Mouse (Mus musculus): Measurements from ENCODE around the gene Fgf11.

Gene Fgf11

DNA sequence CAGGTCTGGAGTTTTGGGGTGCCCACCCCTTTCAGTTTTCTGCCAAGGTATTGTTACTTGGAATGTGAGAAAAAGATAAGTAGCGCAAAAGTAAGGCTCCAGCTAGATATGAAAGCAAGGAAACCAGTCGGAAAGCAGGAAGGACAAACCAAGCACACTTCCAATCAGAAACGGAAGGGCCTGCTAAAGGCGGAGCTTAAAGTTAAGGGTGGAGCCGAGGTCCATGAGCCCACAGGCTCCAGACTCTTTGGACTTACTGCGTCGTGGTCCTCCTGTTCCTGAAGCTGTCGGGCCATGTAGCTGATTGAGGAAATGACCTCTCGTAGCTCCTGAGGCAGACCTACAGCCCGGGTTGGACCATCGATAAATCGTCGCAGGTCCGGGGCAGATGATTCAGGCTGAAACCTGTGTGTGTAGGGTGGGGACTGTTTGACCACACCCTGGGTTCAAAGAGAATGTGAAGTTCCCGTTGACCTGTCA is 16.8 kb downstream of the Fgf11 start:
- DNase-seq (ENCODE audit: low spot score in 2 of 2), result peak in 1 of 2 experiments; percentile 60

GRCm38 (mm10) chr11:69781828-69782227 is 19.8 kb downstream of the Fgf11 start:
- no peak for DNase-seq (ENCODE audit: low spot score in 2 of 2)

DNA sequence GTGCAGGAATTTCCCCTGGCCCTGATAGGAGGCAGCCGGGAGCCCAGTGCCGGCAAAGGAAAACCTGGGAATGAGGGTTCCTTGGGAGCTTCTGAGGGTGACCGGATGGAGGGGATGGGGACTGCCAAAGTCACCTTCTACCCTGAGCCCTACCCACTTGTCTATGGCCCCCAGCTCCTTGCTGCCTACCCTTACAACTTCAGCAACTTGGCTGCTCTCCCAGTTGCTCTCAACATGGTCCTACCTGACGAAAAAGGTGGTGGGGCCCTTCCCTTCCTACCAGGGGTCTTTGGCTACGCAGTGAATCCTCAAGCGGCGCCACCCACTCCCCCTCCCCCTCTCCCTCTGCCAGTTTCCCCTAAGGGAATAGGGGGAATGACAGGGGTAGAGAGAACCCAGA is 22.7 kb downstream of the Fgf11 start:
- no peak for DNase-seq (ENCODE audit: low spot score in 2 of 2)

DNA sequence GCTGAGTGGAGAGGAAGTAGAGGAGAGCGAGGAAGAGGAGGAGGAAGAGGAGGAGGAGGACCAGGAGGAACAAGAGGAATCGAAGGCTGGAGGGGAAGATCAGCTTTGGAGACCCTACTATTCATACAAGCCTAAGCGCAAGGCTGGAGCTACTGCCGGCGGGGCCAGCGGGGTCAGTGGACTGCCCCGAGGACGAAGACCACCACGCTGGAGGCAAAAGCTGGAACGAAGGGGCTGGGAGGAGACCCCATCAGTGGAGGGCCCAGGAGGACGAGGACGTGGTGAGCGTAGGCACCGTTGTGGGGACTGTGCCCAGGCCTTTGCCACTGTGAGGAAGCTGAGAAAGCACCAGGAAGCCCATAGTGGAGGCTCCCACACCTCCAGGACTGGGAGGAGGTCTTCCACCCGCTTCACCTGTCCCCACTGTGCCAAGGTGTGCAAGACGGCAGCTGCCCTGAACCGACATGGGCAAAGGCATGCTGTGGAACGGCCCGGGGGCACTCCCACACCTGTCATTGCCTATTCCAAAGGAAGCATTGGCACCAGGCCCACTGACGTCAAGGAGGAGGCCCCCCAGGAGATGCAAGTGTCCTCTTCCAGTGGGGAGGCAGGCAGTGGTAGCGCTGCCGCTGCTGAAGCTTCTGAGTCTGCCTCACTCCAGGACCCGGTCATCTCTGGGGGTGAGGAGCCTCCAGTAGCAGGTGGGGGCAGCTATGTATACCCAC is 23.2 kb downstream of the Fgf11 start:
- peak in 1 of 2 experiments; percentile 62 for DNase-seq (ENCODE audit: low spot score in 2 of 2)

- peak in 1 of 2 experiments; percentile 64 for DNase-seq (ENCODE audit: low spot score in 2 of 2)
Measured at GRCm38 (mm10) chr11:69777504-69778257, 24.0 kb downstream of the Fgf11 start.

GRCm38 (mm10) chr11:69776488-69776887 is 25.2 kb downstream of the Fgf11 start:
- peak in 1 of 2 experiments; percentile 62 for DNase-seq (ENCODE audit: low spot score in 2 of 2)

- DNase-seq (ENCODE audit: low spot score in 2 of 2), result no peak
Measured at GRCm38 (mm10) chr11:69775716-69776115, 25.9 kb downstream of the Fgf11 start.

GRCm38 (mm10) chr11:69774961-69775360 is 26.7 kb downstream of the Fgf11 start:
- no peak for DNase-seq (ENCODE audit: low spot score in 2 of 2)

- no peak for DNase-seq (ENCODE audit: low spot score in 2 of 2)
Measured at GRCm38 (mm10) chr11:69767625-69767909, 34.1 kb downstream of the Fgf11 start.

DNA sequence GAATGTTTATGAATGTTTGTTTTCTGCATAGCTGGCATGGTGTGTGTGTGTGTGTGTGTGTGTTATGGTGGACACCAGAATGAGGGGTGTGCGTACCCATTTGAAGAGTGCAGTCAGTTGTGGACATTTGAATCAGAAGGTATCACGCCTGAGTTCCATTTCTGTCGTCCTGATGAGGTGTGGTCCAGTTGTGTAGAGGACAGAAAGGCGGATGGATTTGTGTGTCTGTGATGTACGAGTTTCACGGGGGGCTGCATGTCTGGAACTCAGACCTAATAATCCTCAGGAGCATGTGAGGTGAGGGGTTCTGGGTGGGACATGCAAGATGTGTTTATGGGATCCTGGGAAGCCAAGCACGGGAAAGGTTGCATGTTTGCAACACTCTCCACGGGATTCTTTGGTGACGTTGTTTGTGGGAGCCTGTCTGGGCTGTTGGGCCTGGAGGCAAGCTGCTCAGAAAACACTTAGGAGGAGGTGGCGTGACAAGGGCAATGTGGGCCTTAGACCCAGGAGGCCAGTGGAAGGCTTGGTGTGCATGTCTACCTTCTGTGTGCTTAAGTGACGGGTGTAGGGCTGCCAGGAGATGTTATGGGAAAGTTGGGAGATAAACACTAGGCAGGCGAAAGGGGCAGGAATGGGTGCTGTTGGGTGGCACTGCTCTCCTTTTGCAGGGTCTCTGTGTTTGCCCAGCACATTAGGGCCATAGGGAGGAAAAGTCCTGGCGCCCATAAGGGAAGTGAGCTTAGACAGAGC is 34.6 kb downstream of the Fgf11 start:
- DNase-seq (ENCODE audit: low spot score in 2 of 2), result no peak

DNA sequence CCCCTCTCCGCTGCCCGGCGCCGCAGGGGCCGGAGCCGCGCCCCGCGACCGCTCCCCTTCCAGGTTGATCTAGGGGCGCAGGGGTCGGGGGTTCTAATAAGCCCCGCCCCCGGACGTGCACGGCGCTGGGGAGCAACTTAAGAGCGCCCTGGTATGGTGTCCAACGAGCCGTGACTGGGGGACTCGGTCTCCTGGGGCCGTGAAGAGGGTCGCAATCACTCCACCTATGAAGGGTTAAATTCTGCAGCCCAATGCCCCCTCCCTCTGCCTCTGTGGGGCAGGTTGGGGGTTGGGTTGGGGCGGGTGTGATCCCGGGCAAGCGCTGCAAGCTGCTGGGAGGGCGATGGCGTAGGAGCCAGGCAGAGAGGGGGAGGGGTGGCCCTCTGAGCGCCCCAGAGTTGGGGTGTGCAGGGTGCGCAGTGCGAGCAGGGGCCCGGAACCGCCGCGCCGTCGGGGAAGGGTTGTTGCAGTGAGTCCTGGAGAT is 35.5 kb downstream of the Fgf11 start:
- peak; percentile 70 to 85 for DNase-seq (ENCODE audit: low spot score in 2 of 2)

DNA sequence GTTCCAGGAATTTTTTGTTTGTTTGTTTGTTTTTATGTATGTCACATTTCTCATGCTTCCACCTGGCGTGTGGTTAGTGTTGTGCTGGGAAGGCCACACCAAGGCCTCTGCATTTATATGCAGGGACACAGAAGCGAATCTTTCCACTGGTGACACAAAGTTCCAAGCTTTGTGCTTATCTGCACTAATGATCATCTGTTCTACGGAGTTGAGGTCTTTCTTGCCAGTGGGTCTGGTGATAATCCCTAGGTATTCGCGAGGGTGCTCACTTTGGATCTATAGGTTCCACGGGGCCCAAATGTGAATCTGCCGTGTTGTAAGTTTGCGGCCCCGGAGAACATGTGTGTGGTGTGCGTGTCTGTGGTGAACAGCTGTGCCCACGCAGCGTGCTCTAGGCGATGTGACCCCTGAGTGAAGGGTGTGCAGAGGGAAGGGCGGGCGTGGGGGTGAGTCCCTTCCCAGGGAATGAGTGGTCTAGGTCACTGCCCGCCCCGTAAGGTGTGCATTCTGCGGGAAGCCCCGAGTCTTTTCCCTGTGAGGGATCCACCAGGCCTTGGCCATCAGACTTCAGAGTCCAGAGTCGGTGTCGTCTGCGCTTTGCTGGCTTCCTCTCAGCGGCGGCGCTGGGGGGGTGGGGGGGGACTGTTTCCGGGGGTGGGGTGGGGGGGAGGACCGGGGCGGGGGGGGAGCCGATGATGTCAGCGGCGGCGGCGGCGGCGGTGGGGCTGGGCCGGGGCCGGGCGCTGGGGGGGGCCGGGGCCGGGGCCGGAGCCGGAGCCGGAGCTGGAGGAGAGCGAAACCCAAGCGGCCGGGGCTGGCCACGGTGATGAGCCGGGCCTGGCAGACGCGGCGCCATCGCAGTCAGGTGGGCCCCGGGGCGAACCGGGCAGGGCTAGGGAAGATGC is 36.2 kb downstream of the Fgf11 start, which contains the start of gene Zbtb4:
Gene Zbtb4 (plus strand): TSS at position 692 of the 905 bp plus-strand sequence.
- peak; percentile 38 to 73 for DNase-seq (ENCODE audit: low spot score in 2 of 2)

DNA sequence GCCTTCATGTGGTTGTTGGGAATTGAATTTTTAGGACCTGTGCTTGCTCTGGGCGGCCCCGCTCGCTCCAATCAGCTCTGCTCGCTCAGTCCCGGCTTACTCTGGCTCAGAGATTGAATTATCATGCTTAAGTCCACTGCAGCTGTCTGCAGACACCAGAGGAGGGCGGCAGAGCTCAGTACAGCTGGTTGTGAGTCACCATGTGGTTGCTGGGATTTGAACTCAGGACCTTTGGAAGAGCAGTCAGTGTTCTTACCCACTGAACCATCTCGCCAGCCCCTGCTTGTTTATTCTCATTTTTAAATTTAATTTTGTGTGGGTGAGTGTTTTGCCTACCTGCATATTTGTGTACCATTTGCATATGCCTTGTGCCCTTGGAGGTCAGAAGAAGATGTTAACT is 38.1 kb downstream of the Fgf11 start:
- DNase-seq (ENCODE audit: low spot score in 2 of 2), result no peak

DNA sequence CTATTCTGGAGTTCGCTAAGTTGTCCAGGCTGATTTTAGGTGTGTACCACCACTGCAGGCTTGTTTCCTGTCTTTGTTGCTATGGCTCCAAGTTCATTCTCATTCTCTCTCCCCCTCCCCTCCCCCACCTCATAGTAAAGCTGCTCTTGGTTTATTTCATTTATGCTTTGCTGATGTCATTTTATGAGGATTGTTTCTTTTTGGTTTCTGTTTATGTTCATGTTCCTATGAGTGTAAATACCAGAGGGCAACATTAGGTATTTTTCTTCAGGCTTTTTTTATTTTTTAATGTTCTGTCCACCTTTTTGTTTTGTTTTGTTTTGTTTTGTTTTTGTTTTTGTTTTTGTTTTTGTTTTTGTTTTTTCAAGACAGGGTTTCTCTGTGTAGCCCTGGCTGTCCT is 39.8 kb downstream of the Fgf11 start, which contains the start of gene Slc35g3:
Gene Slc35g3 (minus strand): TSS at position 101 of the 400 bp plus-strand sequence.
- DNase-seq (ENCODE audit: low spot score in 2 of 2), result no peak

DNA sequence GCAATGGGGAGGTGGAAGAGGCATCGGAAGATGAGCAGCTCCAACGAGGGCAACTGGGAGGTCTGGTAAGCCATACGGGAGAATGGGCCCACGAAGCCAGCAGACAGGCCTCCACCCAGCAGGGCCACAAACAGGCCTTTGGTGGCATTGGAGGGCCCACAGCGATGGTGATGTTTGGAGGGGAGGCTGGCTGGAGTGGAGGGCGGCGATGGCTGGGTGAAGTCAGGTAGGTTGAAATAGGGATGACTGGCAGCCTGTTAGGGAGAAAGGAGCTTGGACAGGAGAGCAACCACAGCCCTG is 40.8 kb downstream of the Fgf11 start:
- no peak for DNase-seq (ENCODE audit: low spot score in 2 of 2)

DNA sequence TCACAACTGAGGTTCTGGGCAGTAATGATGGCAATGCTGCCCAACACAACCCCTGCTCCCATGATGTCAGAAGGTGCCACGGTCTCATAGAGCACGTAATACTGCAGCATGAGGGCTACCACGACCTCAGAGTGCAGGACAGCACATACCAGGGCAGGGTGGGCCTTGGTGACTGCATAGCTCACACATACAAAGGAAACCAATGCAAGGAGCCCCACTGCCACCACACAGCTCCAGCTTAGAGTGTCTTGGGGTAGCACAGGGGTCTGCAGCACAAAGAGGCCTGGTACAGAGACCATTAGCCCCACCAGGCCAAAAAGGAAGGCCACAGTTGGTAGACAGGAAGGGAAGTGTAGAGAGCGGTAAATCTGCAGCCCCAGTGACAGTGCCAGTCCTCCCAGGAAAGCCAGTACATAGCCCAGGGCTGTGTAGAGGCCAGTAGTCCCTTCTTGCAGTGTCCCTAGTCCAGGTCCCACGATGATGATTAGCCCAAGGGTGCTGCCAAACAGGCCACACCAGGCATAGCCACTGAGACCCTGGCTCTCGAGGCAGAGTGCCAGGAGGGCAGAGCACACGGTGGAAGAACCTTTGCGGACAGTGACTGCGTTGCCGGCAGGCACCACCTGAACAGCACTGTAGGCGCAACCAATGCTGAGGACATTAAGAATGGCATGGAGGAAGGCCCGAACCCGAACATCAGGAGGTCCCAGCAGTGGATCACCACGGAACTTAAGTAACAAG is 41.3 kb downstream of the Fgf11 start:
- DNase-seq (ENCODE audit: low spot score in 2 of 2), result no peak

- peak; percentile 86 to 88 for DNase-seq (ENCODE audit: low spot score in 2 of 2)
Measured at GRCm38 (mm10) chr11:69758971-69759721, 42.5 kb downstream of the Fgf11 start.

- peak; percentile 98 to 99 for DNase-seq (ENCODE audit: low spot score in 2 of 2)
Measured at GRCm38 (mm10) chr11:69758478-69758970, 43.1 kb downstream of the Fgf11 start, which contains the start of gene Polr2a. Gene Polr2a (minus strand): TSS chr11:69758637.

GRCm38 (mm10) chr11:69758090-69758456 is 43.6 kb downstream of the Fgf11 start:
- DNase-seq (ENCODE audit: low spot score in 2 of 2), result peak; percentile 96 to 98
